Mouse (Mus musculus) megakaryocyte, adult 5-6 weeks (primary cell): ENCODE measurements around the gene Olfr137. TPM values are rescaled to one million over a fixed set of nuclear protein-coding genes. Genes with fewer than 3 reads are reported as not detected.

ENCODE experiments used
- ATAC-seq: 2 replicates; pipeline ENCODE4 v1.8.0; 2016; ENCODE audit warnings: mild to moderate bottlenecking, inconsistent platforms; ENCODE audit not compliant: poor library complexity, severe bottlenecking
- total RNA-seq, 2 experiments: library from RNA; stranded (forward) in 1 of 2; stranded (reverse) in 1 of 2; fragments of 153-499, 151-499 nt in 1 of 2; fragments of 221-1000, 200-1000 nt in 1 of 2; gene quantifications; 2 replicates each; pipeline versions ENCODE4 v1.2.3 to v1.2.4; 2015 to 2017

Gene Olfr137
- total RNA-seq (2015): not detected in 2 replicates
- not detected in 2 replicates for total RNA-seq (2017)

DNA sequence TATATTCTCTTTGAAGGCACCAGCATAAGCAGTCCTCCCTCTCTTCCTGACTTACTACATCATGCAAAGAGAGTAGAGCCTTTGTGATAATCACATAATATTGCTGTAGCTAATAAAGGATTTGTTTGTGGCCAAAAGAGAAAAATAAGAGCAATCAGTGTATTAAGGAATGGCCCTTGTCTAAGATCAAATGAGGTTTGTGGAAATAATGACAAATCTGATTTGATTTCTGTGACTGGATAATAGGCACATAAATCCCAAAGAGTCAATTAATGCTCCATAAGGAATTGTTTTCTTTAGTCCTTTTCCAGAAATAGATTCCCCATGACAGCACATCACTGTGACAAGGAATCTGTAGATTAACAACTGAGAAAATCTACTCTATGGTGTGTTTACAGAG, at the start of gene Olfr137:
Gene Olfr137, minus strand, starts transcription at position 101 of the 400 bp plus-strand sequence.
- no peak for ATAC-seq

DNA sequence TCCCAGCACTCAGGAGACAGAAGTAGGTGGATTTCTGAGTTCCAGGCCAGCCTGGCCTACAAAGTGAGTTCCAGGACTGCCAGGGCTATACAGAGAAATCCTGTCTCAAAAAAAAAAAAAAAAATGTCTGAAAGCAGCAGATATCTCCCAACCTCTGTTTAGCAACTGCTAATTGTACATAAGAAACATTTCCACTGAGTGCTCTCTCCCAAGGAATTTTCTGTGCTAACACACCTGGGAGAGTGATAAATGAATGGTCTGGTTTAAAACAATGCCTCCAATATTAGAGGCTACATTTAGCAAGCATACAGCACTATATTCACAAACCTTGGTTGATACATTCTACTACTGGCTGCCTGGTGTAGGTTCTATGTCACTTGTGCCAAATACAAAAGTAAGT, 22.2 kb upstream of the Olfr137 start, which contains the start of gene Olfr136:
Gene Olfr136, plus strand, starts transcription at position 301 of the 400 bp plus-strand sequence.
- ATAC-seq: no peak

DNA sequence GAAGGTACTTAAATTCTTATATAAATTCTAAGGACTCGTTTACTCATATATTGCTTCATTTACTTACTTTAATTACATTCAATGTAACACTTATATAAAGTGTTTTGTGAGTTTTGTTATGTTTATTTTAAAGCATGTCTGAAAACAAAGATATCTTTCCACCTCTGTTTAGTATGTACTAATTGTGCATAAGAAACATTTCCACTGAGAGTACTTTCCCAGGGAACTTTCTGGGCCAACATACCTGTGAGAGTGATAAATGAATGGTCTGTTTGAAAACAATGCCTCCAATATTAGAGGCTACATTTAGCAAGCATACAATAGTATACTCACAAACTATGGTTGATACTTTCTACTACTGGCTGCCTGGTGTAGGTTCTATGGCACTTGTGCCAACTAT, 46.6 kb downstream of the Olfr137 start, which contains the start of gene Olfr138:
Gene Olfr138, plus strand, starts transcription at position 301 of the 400 bp plus-strand sequence.
- no peak for ATAC-seq

Other genes starting within 250 kb of the Olfr137 start
- gene Olfr129, start 247.5 kb downstream of the Olfr137 start, total RNA-seq (2015): not detected in 2 replicates
- gene Olfr129, start 247.5 kb downstream of the Olfr137 start, total RNA-seq (2017): not detected in 2 replicates
- not detected in 2 replicates for gene Olfr130, start 243.6 kb downstream of the Olfr137 start, total RNA-seq (2015)
- not detected in 2 replicates for gene Olfr130, start 243.6 kb downstream of the Olfr137 start, total RNA-seq (2017)
- gene Olfr131, start 218.9 kb downstream of the Olfr137 start, total RNA-seq (2015): not detected in 2 replicates
- gene Olfr131, start 218.9 kb downstream of the Olfr137 start, total RNA-seq (2017): not detected in 2 replicates
- not detected in 2 replicates for gene Olfr132, start 173.0 kb downstream of the Olfr137 start, total RNA-seq (2015)
- gene Olfr132, start 173.0 kb downstream of the Olfr137 start, total RNA-seq (2017): not detected in 2 replicates
- gene Olfr133, start 162.3 kb downstream of the Olfr137 start, total RNA-seq (2015): not detected in 2 replicates
- gene Olfr133, start 162.3 kb downstream of the Olfr137 start, total RNA-seq (2017): not detected in 2 replicates
- not detected in 2 replicates for gene Olfr134, start 136.2 kb downstream of the Olfr137 start, total RNA-seq (2015)
- not detected in 2 replicates for gene Olfr134, start 136.2 kb downstream of the Olfr137 start, total RNA-seq (2017)
- not detected in 2 replicates for gene Olfr135, start 103.2 kb downstream of the Olfr137 start, total RNA-seq (2015)
- gene Olfr135, start 103.2 kb downstream of the Olfr137 start, total RNA-seq (2017): not detected in 2 replicates
- gene Olfr138, start 46.5 kb downstream of the Olfr137 start, total RNA-seq (2015): not detected in 2 replicates
- not detected in 2 replicates for gene Olfr138, start 46.5 kb downstream of the Olfr137 start, total RNA-seq (2017)
- not detected in 2 replicates for gene Olfr136, start 22.3 kb upstream of the Olfr137 start, total RNA-seq (2015)
- not detected in 2 replicates for gene Olfr136, start 22.3 kb upstream of the Olfr137 start, total RNA-seq (2017)
- not detected in 2 replicates for gene Esp36, start 112.6 kb upstream of the Olfr137 start, total RNA-seq (2015)
- gene Esp36, start 112.6 kb upstream of the Olfr137 start, total RNA-seq (2017): not detected in 2 replicates
- gene Esp34, start 246.6 kb upstream of the Olfr137 start, total RNA-seq (2015): not detected in 2 replicates
- gene Esp34, start 246.6 kb upstream of the Olfr137 start, total RNA-seq (2017): not detected in 2 replicates